Mouse (Mus musculus) CD8-positive naive resting alpha-beta T cell, adult 2 months (primary cell): ENCODE results near the gene Ric1.
A peak's percentile ranks its signal among the peaks of the same experiment; 100 is the strongest.

Source experiments
- DNase-seq, 2 experiments: peaks; one replicate each; pipeline ENCODE4 v3.0.0; 2022; ENCODE audit warnings: low read depth in 2 of 2, low spot score in 2 of 2

Ric1 gene

DNA sequence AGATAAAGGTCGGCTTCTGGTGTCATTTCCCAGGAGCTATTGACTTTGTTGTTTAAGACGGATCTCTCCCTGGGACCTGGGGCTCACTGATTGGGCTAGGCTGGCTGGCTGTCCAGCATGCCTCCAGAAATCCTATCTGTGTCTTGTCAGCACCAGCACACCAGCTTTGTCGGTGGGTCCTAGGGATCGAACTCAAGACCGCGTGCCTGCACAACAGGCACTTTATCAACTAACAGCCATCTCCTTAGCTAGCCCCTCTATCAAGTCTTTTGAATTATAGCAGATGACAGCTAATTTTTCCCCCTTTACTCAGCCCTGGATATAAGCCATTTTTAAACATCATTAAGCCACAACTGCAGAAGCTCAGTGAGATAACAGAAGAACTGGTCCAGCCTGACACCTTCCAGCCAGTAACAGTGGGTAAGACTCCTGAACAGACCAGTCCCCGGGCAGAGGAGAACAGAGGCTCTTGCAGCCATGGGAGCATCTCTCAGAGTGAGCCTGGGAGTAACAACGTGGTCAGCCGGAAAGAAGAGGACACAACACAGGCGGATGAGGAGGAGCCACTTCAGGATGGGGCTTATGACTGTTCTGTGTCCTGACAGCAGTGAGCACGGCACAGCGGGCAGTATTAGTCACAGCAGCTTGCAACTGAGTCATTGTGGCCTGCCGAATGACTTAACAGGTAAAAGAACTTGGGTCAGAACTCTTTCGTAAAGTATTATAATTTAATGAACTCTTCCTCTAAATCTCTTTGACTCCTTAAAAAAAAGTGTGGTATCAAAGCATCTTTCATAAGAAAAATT lies 81.7 kb downstream of the Ric1 start:
- DNase-seq = no peak

DNA sequence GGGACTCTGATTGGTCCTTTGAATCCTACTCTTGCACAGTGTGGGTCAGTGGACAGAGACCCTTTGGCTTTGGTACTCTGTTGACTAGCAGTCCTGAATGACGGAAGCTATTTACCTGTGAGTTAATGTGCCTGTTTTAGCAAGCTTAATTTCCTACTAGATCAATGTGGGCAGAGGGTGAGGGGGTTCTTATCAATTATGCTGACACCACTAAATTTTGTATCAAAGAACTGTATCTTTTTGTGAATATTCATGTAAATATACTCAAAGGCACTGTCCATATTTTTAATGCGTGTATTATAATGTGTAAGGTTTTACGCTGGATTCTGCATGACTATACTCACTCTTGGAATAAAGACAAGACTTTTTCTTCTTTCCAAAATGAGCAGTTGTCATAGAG lies 82.6 kb downstream of the Ric1 start:
- no peak for DNase-seq

DNA sequence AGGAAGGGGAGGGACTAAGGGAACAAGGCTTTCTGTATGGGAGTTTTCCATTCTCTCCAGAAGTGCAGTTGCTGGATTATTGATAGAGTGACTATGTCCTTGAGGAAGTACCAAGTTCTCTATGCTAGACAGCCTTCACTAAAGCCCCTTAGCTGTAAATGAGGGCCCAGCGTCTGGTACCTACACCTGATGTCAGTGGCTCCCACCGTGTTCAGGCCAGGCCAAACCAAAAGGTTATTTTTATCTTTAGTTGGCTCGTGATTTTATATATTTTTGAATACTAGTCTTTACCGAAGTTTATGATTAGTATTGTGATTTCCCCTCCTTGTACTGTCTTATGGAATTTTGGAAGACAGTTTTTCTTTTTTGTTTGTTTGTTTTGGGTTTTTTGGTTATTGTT lies 85.4 kb downstream of the Ric1 start:
- no peak for DNase-seq

DNA sequence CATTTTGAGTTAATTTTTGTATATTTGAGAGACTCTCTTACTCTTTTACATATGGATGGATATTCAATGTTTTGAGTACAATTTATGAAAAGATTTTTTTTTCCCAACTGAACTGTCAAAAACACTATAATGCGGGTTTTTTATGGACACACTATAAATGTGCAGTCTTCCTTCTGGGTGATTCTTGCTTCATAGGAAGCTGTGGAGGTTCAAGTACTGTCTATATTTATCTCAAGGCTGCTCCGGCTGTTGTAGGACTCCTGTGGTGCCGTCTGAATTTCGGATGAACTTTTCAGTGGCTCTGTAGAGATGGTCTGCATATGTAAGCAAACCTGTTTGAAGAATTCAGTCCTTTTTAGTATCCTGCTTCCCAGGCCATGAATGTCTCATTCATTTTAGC lies 86.1 kb downstream of the Ric1 start:
- DNase-seq = no peak

DNA sequence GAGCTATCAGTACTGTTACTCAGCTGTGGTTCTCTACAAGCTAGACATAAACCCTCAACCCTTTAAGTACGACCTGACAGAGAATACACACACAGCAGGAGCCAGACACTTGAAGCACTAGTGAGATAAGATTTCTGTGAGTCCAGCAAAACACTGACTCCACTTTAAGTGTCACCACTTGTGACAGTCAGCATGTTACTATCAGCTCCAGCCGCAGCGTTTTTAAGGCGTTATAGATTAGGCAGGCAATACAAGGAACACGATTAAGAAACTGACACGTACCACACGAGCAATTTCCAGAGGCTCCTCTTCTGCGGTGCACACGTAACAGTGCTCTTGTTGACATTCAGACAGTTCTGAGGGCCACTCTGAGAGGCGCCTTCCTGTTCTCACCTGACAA lies 88.8 kb downstream of the Ric1 start:
- DNase-seq = no peak

DNA sequence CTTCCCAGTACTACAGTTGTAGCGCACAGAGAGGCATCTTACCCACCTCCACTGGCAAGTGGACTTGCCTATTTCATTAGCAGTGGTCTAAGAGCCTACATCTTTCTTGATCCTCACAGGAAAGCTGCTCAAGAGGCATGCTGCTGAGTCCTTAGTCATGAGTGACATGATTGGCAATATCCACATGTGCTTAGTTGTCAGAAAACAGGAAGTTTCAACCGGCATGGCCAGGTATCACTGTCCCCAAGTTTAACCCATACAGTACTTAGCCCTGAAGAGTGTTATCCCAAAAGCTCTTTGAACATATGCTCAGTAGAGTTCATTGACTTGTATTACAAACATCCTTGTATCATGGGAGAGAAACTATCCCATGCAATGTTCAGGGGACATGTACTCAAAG lies 90.0 kb downstream of the Ric1 start:
- DNase-seq = no peak

DNA sequence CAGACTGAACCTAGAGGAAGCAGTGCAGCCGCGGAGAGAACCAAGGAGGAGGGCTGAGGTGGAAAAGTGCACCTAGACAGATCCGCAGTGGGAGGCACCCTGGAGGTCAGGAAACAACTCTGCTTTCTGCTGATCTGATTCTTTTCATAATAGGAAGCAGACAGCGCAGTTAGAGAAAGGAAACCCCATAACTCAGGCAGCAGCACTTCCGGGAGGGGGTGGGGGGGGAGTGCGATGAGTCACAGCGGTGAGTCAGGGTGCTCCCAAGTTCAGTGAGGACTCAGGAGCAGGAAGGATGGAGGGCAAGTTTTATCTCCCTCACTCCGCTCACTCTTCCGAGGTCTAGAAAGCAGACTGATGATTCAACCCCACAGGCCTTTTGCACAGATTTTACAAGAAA lies 119.0 kb downstream of the Ric1 start:
- DNase-seq = peak; percentile 19 to 34

DNA sequence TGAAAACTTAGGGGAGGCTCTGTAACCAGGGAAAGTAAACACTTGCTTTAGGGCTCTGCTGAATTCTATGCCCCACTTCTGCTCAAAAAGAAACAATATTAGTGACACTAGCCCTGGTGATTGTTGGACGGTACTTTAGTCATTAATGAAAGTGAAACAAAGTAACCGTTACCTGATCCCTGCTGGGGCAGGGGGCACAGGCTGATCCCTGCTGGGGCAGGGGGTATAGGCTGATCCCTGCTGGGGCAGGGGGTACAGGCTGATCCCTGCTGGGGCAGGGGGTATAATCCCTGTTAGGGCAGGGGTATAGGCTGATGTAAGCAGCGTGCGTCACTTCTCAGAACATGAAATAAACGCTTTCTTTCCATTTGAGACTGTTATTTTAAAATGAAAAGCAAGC lies 119.4 kb downstream of the Ric1 start:
- DNase-seq = no peak

DNA sequence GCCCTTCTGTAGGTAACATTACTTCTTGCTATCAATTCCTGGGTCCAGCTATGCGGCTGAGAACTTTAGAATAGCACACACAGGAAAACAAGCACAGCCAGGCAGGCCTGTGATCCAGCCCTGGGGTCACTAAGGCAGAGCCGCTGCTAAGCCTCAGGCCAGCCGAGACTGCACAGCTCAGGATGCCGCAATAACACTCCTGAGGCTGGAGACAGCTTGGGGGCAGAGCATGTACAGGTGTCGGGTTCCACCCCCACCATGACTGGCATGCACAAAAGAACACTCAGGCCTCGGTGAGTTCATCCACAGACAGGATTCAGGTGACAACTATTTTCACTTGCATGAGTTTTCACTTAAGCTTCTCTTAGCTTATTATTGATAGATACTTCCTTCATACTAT lies 120.1 kb downstream of the Ric1 start:
- no peak for DNase-seq

DNA sequence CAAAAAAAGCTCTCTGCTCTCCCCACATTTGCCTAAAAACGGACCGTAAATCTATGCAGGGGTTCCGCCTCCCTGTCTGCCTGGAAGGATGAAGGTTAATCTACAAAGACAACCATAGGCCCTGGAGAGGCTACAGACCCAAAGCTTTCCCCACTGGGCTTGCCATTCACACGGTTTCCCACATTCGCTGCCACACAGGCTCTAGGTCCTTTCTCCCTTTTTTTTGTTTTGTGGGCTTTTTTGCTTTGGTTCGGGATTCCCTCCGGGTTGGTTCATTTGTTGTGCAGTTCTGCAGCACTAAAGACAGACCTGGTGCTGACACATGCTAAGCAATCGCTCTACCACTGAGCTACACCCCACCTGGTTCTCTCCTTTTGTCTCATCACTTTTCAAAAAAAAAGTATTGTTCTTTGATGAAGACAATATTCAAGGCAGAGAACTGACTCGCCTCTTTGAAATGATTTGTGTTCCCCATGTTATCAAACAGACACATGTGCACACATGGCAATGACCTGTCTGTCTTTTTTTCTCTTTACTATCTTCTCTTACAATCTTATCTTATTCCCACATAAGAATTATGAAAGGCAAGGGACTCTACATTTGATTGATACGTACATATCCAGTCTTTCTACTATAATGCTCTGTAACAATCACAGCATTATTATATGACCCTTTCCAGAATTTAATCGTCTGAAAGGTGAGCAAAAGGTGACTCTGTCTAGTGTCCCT lies 121.3 kb downstream of the Ric1 start:
- no peak for DNase-seq

DNA sequence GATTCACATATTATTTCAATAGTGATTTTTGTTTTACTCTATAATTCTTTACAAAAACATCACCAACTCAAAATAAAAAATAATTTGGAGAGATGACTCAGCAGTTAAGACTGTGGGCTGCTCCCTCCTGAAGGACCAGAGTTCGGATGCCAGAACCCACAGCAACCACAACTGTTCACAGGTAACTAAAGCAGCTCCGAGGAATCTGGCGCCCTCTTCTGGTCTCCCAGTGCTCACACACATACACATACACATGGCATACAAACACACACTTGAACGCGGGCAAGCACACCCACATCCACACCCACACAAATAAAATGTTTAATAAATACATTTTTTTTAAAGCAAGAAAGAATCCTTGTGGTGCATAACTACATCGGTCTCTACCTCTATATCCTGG lies 122.7 kb downstream of the Ric1 start:
- DNase-seq = no peak

DNA sequence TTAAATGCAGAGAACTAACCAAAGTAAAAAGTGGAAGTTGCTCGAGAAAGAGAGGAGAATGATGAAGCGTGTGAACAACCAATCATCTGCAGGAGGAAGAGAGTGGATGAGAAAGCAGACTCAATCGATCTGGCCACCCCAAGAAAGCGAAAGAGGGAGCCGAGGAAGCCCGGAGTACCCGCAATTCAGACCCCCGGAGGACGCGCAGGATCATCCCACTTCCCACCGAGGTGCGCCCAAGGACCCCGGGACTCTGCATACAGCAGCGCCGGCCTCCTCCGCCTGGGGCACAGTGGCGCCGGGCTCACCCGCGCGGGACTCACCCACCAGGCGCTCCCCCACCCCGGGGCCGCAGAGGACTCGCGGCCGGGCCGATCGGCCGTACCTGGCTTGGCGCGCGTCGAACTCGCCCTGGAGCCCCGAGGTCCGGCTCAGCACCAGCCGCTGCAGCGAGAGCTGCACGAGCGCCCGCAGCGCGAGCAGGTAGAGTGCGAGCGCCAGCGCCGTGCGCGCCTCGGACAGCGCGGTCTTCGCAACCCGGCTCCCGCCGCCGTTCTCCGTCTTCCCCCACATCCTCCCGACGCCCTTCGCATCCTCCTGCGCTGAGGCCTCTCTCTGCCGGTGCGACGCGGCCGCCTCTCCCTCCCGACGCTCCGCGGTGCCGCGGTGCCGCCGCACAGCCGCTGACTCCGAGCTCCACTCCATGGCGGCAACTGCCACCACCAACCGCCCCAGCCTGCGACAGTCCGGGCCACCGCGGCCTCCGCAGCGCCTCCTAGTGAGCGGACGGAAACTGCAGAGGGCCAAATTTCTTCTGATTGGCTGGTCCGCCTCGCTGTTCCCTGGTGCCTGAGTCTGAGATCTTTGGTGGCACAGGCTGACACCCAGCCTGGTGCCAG lies 125.8 kb downstream of the Ric1 start, which contains the start of gene Ermp1:
Gene Ermp1, minus strand, starts transcription at position 765 of the 899 bp plus-strand sequence.
- DNase-seq = peak; percentile 94 to 98

DNA sequence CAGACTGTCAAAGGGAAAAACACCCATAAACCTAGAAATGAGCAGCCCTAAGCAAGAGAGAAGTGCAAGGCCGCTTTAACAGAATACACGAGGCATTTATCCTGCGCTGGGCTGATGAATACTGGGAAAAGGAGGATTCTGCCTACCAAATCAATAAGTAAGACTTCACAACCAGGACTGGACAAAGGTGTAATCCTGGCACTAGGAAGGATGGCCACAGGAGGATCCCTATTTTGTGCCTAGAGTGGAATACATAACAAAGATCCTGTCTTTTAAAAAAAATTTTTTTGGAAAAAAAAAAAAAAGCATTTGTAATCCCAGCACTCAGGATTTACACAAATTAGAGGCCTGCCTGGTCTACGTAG lies 126.5 kb downstream of the Ric1 start:
- DNase-seq = no peak

DNA sequence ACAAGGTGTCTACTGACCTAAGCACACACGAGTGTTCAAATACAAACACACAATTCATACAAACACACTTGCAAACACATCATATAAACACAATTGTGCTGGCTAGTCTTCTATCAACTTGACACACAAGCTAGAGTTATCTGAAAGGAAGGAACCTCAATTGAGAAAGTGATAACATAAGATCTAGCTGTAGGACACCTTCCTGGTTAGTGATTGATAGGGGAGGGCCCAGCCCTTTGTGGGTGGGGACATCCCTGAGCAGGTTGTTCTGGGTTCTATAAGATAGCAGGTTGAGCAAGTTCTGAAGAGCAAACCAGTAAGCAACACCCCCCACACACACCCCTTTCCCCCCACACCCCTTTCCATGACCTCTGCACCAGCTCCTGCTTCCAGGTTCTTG lies 127.6 kb downstream of the Ric1 start:
- DNase-seq = no peak

DNA sequence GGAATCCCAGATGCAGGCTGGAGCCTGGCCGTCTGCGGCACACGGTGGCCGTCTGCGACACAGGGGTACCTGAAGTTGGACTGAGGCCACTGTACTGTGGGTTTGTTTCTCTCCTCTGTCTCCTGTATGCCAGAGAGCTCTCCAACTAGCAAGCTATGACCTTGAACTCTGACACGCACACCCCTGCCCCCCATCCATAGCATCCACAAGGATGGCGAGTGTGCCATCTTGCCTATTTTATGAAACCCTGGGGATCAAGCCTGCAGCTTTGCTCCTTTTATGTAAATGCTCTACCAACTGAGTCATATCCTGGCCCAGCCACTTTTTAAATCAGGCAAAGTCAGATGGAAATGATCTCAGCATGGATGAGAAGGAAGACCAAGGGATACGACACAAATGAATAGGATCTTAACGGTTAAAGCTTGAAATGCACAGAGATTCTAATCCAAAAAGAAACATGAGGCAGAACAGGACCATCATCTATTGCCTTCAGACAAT lies 131.7 kb downstream of the Ric1 start:
- no peak for DNase-seq

DNA sequence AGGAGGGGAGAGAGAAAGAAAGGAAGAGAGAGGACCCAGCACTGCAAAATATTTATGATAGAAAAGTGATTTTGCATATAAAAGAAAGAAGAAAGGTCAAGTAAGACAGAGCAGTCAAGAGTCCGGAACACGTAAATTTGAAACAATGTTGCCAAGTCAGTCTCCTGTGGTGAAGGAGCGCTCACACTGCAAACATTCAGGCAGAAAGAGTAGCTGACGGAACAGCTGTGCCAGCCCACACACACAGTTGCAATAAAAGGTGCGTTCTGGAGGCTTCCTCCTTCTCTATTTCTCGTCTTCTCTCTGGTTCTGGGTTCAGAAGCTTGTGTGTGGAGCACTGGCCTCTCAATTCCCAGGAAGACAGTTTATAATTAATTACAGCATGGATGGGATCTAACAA lies 133.1 kb downstream of the Ric1 start:
- no peak for DNase-seq

DNA sequence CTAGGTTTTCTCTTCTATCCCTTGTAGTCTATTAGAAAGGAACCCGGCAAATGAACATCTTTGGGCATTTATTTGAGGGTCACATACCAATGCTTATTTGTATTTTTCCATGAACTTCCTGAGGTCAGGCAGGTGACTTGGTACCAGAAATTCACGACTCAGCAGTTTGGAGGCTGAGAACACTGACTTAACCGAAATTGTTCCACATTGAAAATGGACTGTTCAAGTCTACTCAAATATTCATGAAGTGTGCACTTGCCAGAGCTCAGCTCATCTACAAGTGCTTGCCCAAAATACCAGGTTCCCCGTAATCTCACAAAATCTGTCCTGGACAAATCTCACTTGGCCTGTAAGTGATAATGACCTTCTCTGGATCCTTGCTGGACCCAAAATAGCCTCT lies 133.9 kb downstream of the Ric1 start:
- DNase-seq = no peak
